Mouse (Mus musculus) lung, postnatal 0 days (tissue): Measurements from ENCODE around the gene Oaf.

Source experiments
- CTCF ChIP-seq: IDR thresholded peaks from 2 replicates; pipeline ENCODE4 v1.5.1; 2016; ENCODE audit warnings: antibody characterized with exemption, mild to moderate bottlenecking
- EP300 ChIP-seq: IDR thresholded peaks from 2 replicates; pipeline ENCODE4 v1.6.1; 2016; ENCODE audit warnings: antibody characterized with exemption, mild to moderate bottlenecking, control low read depth

DNA sequence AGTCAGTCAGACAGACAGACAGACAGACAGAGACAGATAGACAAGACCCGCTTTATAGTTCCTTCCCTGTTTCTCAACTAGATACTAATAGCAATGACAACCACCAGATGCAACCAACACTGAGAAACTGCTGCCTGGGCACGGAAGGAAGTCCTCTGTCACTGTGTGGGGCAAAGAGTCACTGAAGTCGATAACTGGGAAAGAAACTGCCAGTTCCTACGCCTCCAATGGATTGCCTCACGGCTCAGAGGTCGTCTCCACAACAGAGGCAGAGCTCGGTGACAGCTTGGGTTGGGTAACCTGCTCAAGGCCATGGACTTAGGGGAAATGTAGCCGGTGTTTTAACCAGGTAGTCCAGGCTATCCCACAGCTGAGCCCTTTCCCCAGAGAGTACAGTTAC is 12.1 kb downstream of the Oaf start:
- TF ChIP-seq CTCF, result no peak
- TF ChIP-seq EP300, result no peak
